Mouse (Mus musculus): ENCODE measurements around the gene Nipbl.

Nipbl gene

DNA sequence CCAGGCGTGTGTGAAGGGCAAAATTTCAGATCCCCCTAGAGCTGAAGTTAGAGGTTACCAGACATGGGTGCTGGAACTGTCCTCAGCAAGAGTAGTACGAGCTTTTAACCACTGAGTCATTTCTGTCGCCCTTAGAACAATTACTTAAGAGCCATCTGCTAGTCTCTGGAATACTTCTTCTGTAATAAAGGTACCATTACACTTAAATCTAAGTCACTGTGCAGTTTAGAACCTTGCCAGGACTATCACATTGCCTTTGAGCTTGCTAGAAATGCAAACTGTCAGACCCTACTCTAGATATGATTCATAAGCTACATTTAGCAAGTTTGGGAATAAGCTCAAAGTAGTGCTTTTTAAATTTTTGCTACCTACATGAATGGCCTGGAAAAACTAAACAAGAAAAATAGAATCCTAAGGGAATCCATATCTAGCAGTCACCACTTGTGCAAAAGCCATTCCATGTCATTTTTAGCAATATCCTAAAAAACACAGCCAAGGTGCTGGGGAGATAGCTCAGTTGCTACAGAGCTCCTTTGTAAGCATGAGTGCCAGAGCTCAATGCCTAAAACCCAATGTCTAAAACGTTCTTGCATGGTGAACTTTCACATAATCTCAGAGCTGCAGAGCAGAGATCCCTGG lies 27.6 kb downstream of the Nipbl start:
- DNase-seq = no peak

- DNase-seq = no peak
These were observed 30.9 kb downstream of the Nipbl start for GRCm38 (mm10) chr15:8413356-8413755.

- DNase-seq = no peak
These were observed 32.4 kb downstream of the Nipbl start for GRCm38 (mm10) chr15:8411873-8412272.

DNA sequence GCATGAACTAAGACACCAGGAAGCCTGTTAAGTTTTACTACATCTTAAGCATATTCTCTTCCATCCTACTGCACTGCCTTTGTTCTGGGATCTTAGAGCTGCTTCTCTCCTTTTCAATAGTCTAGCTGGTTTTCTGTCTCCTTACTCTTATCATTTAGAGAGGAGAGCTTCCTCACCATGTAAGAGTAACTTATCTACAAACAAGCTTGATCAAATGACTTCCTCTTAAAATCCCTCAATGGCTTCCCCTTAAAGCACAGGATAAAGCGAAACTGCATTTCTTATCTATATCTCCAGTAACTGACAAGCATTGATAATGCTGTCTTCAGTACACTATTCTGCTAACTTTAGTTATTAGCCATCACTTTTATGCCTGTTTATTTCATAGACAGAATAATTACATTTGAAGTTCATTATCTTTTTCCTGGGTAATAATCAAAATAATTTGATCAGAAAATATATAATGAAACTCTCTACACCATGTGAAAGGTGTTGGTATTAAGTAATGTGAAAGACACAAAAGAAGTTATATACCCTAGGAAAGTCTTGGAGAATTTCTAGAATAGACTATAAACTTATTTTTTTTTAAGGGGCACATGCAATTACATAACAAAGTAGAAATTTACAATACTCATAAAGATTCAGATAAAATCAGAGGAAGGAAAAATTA lies 33.0 kb downstream of the Nipbl start:
- no peak for DNase-seq

- no peak for DNase-seq
These were observed 37.2 kb downstream of the Nipbl start for GRCm38 (mm10) chr15:8407082-8407481.

DNA sequence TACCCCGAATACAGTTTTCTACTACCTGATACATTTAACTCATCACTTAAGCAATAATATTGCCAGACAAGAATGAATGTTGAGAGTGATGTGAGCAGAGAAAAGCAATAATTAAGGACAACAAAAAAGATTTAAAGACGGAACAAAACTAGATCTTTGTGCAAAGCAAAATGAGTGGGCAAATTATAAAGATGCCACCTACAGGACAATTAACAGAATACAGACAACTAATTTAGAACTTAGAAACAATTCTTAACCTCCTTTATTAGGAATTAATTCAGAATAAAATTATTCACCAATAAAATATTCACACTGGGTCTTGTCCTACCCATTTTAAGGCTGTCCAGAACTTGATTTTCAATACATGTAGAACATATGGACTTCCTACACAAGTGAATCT lies 38.0 kb downstream of the Nipbl start:
- no peak for DNase-seq

- DNase-seq = no peak
These were observed 41.7 kb downstream of the Nipbl start for GRCm38 (mm10) chr15:8402591-8402990.

GRCm38 (mm10) chr15:8401536-8401935 lies 42.7 kb downstream of the Nipbl start:
- no peak for DNase-seq

DNA sequence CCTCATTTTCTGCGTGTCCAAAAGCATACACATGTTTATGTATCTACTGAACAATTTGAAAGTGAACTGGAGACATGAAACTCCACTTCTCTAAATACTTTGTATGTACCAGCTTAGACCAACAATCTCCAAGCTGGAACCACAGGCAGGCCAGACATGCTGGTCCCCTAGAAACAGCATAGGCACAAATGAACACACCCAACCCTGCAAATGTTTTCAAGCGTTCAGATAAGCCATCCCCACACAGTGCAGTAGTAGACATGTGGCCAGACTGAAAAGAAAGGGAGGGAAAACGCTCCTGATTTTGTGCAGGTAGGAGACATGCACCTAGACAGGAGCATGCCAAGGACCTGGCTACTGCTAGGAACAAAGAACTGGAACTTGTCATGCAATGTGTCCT lies 52.5 kb downstream of the Nipbl start:
- DNase-seq = no peak

GRCm38 (mm10) chr15:8382213-8382612 lies 62.0 kb downstream of the Nipbl start:
- peak; percentile 74 for DNase-seq

DNA sequence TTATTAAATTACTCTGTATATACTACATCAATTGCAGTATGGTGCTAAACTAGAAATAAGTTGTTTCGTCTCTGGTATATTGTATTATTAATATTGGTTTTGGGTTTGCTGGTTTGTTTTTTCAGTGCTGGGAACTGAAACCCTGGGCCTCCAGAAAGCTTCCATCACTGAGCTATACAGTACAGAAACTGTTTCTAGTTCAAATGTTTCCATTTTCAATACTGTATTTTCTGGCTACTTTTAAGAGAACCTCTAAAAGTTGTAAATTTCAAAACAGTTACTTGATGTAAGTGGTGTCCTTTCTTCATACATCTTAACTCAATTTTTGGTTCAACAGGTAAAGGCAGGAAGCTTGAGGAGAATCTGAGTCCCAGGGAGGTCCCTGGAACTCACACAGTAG lies 68.6 kb downstream of the Nipbl start:
- no peak for DNase-seq

- DNase-seq = no peak
These were observed 69.5 kb downstream of the Nipbl start for GRCm38 (mm10) chr15:8374724-8375123.

DNA sequence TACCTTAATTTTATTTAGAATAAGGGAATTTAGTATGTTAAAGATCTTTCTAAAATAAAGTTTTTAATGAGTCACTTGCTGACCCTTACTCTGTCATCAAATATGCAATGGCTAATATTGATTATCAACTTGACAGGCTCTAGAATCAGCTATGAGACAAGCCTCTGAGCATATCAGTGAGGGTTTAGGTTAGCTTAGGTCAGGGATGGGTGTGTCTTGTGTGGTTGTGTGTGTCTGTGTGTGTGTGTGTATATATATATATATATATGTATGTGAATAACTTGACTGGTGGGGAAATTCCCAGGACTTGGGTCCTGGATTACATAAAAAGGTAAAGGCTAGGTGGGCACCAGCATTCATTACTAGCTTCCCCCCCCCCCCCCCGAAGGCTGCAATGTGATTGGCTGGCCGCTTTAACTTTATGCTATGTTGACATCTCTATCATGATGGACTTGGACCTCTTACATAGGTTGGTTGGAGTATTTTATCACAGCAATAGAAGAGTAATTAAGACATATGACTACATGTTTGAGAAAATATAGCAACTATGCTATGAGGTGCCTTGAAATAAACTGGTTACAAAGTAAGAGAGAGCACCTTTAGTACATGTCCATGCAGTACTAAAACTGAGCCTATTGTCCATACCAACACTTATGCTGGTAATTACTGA lies 97.0 kb downstream of the Nipbl start:
- DNase-seq = no peak

GRCm38 (mm10) chr15:8340596-8340995 lies 103.7 kb downstream of the Nipbl start:
- no peak for DNase-seq

GRCm38 (mm10) chr15:8331547-8331946 lies 112.7 kb downstream of the Nipbl start:
- no peak for DNase-seq

DNA sequence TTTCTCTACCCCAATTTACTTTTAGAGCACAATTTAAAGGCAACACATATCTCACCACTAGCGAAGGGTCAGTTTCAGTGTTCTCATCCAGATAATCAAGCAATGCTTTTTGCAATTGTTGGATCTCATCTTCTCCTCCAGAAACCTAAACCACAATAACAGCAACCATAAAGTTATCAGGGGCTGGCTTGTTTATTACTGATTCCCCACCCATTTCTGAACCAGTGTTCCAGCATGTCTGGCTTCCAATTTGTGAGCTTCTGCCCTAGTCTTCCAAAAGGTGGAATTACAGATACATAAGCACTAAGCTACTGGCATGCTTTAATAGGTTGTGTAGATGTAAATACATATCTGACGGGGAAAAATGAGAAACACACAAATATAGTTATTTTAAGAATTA lies 118.6 kb downstream of the Nipbl start:
- no peak for DNase-seq

DNA sequence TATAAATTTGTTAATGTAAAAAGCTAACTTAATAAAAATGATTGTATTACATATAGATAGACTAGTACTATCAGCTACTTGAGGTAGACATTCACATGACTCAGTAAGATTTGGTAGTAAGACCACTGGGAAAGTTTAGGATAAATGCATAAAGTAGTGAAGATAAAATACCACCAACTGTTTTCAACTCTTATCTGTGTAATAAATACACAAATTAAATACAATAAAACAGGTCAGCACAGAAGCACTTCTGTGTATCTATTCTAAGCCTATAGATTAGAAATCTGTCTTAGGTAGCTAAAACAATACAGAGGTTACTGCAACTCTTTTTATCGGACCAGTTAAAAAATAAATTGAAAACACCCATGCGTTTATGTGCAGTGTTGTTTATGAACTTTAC lies 119.4 kb downstream of the Nipbl start:
- no peak for DNase-seq

DNA sequence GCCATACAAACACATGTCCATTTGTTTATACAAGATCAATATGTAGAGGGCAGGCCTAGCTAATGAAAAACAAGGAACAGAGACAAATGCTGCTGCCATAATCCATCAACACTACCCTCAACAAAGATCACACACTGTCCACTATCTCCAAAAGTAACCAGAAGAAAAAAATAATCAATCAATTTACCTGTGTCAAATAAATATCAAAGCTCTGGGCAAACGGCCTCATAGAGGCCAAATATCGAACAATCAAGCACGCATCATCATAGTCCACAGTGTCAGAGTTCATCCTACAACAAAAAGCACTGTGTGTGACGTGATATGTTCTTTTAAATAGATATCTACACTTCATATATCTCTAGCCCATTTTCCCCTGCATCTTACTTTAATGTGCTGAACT lies 120.2 kb downstream of the Nipbl start:
- DNase-seq = no peak

DNA sequence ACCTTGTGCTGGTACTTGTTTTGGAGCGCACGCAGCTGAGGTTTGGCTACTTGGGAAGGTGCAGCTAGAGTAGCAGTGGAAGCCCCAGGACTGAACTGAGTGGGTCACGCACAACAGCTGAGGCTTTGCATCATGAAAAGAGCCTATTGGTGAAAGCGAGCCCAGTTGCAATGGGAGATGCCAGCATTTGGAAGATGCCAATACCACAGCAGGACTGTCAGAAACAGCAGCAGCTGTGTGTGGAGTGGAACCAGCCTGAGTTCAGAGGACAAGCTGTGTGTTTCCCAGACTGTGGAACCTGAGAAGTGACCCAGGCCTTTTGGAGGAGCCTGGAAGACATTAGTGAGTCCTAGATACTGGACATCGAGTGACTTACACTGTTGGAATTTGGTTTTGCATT lies 122.8 kb downstream of the Nipbl start:
- no peak for DNase-seq

- DNase-seq = no peak
These were observed 125.1 kb downstream of the Nipbl start for GRCm38 (mm10) chr15:8319191-8319590.

DNA sequence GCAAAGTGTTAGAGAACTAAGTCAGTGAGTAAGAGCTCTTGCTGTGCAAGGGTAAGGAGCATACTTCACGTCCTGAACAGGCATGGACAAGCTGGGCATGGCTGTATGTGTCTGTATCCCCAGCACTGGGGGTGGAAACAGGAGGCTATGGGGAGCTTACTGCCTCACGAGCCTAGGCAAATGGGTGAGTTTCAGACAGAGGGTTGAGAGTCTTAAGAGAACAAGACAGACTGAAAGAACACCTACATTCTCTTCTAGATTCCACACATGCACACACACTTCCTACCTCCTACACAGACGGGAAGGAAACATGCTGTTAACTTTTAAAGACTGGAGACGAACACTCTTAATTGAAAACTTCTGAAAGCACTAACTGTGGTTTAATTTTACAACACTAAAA lies 126.9 kb downstream of the Nipbl start:
- no peak for DNase-seq

DNA sequence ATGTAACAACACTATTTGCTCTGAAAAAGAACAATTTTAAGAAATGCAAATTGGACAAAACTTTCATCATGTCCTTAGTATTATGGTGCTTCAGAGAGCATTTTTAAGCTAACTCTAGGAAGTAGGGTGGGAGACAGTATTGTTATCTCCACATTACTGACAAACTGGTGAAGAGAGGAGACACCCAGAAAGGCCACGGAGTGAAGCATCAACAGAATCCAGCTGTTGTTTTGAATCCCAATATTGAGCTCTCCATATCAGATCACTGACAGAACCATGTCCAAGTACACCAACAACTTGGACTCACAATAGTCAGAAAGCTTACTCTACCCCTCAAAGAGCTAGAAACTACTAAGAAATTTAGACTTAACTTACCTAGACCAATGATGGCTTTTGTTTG lies 138.8 kb downstream of the Nipbl start:
- DNase-seq = no peak

DNA sequence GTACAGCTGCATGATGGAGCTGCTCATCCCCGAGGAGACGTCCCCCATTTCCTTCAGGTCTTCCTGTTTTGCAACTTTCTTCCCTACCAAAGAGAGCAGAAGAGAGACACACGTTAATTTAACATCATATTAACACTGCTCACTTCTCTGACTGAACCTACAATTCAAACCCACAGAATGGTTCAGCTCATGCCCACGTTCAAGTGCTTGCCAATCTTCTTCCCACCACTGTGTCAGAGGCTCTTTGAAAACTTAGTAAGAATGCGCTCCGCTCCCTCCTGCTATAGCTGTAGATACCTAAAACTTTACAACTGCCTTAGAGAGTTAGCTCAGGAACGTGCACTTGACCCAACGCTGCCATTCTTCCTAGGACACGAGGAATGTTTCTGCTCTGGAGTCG lies 141.3 kb downstream of the Nipbl start:
- DNase-seq = no peak

DNA sequence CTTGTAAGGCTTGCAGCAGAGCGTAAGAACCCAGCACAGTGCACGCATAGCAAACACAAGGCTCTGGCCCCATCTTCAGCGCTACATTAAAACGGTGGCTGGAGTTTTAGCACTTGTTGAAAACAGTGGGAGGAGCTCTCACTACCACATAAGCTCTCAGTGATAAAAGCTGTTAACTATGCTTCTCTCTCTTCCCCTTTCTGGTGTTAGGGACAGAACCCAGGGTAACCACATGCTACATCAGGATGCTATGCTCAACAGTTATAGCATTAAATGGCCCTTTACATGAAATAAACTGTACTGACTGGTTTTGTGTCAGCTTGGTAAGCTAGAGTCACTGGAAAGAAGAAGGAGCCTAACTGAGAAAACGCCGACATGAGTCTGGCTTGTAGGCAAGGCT lies 150.1 kb downstream of the Nipbl start:
- no peak for DNase-seq

GRCm38 (mm10) chr15:8291251-8291650 lies 153.0 kb downstream of the Nipbl start:
- DNase-seq = peak; percentile 19

All from kidney, adult 9 months (tissue).